Mouse (Mus musculus): ENCODE results near the gene Fam193b. TPM values are rescaled to one million over a fixed set of nuclear protein-coding genes. Genes with fewer than 3 reads are reported as not detected.

Fam193b gene
- 47.5 and 48.5 TPM in 2 replicates for polyA plus RNA-seq (2012)

DNA sequence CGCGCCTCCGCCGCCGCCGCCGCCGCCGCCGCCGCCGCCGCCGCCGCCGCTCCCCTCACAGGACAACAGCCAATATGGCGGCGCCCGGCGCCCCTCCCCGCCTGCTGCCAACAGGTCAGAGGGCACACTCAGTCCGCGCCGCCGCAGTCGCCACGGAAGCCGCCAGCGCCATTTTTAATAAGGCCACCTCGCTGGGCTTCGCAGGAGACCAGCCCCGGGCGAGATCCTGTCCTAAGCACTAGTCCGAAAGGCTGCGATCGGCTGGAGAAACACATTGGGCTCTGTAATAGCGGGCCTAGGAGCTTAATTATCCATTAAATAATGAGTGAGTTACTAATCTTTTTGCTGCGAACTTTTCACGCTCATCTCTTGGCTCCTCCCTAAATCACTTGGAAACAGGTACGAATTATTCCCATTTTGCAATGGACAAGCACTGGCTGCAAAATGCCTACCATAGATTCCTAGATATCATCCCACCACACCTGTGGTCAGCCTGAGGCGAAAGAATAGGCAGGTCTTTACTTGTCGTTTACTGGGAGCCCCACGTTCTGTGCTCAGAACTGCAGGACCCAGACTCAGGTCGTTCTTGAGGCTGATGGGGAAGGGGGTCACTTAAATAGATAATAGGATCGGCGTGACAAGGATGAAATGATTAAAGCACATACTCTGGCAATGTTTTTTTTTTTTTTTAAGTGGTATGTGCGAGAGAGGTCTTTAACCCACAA, at the start of gene Fam193b:
Gene Fam193b, minus strand, starts transcription at position 94 of the 725 bp plus-strand sequence.
- no peak for TF ChIP-seq GATA1 (IDR thresholded peaks at IDR 0.05; ENCODE audit: low read length)

DNA sequence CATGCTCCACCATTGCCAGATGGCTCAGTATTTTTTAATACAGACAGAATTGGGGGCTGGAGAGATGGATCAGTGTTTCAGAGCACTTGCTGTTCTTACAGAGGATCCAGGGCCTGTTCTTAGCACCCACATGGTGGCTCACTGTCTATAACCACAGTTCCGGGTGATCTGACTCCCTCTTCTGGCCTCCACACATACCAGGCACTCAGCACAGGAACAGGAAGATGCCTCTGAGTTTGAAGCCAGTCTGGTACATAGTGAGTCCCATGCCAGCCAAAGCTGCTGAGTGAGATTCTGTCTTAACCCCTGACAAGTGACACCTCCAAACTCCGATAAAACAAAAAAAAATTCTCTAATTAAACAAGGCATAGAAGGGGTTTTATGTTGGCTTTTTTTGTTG, 49.4 kb upstream of the Fam193b start:
- TF ChIP-seq GATA1 (IDR thresholded peaks at IDR 0.05; ENCODE audit: low read length), result no peak

GRCm38 (mm10) chr13:55619328-55619727, 48.4 kb upstream of the Fam193b start:
- no peak for TF ChIP-seq GATA1 (IDR thresholded peaks at IDR 0.05; ENCODE audit: low read length)

- no peak for TF ChIP-seq GATA1 (IDR thresholded peaks at IDR 0.05; ENCODE audit: low read length)
Measured at GRCm38 (mm10) chr13:55613471-55613870, 42.6 kb upstream of the Fam193b start.

- TF ChIP-seq GATA1 (IDR thresholded peaks at IDR 0.05; ENCODE audit: low read length), result no peak
Measured at GRCm38 (mm10) chr13:55611996-55612395, 41.1 kb upstream of the Fam193b start.

GRCm38 (mm10) chr13:55607624-55608006, 36.7 kb upstream of the Fam193b start:
- TF ChIP-seq GATA1 (IDR thresholded peaks at IDR 0.05; ENCODE audit: low read length), result no peak

- TF ChIP-seq GATA1 (IDR thresholded peaks at IDR 0.05; ENCODE audit: low read length), result no peak
Measured at GRCm38 (mm10) chr13:55606899-55607623, 36.1 kb upstream of the Fam193b start.

DNA sequence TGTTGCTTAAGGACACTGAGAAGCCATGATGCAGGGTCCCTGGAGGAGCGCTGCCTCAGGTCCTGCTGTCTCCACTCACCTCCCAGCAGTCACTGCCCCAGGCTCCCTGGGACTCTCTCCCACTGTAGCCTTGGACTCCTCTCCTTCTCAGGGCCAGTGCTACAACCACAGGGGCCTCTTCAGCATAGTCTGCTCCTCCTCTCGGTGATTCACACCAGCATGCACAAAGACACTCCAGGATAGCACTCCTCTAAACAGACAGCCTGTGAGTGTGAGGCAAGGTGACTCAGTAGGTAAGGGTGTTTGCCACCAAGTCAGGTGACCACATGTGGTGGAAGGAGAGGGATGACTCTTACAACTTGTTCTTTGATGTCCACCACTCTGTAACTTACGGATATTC, 33.7 kb upstream of the Fam193b start:
- TF ChIP-seq GATA1 (IDR thresholded peaks at IDR 0.05; ENCODE audit: low read length), result no peak

- TF ChIP-seq GATA1 (IDR thresholded peaks at IDR 0.05; ENCODE audit: low read length), result no peak
Measured at GRCm38 (mm10) chr13:55601611-55602010, 30.7 kb upstream of the Fam193b start.

DNA sequence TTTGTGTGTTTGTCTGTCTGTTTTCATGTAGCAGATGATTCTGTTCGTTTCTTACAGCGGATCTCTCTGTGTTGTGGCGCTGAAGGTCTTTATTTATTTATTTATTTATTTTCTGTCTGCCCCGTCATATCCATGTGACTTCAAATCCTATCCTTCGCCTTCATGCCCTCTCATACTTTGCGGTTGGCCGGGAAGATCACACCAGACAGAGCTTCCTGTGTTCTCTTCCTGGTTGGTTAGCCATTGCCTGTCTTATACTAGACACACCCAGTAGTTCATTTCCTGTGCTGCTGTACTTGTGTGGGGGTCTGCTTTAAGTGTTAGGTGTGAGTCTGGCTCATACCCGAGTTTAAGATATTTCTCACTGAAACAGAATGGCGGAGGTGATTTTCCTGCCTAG, 29.7 kb upstream of the Fam193b start:
- no peak for TF ChIP-seq GATA1 (IDR thresholded peaks at IDR 0.05; ENCODE audit: low read length)

GRCm38 (mm10) chr13:55599566-55600540, 28.9 kb upstream of the Fam193b start, which contains the start of gene B4galt7:
Gene B4galt7, plus strand, starts transcription at chr13:55599896.
- no peak for TF ChIP-seq GATA1 (IDR thresholded peaks at IDR 0.05; ENCODE audit: low read length)

- TF ChIP-seq GATA1 (IDR thresholded peaks at IDR 0.05; ENCODE audit: low read length), result no peak
Measured at GRCm38 (mm10) chr13:55596802-55597201, 25.9 kb upstream of the Fam193b start.

- TF ChIP-seq GATA1 (IDR thresholded peaks at IDR 0.05; ENCODE audit: low read length), result no peak
Measured at GRCm38 (mm10) chr13:55595375-55595774, 24.5 kb upstream of the Fam193b start.

- no peak for TF ChIP-seq GATA1 (IDR thresholded peaks at IDR 0.05; ENCODE audit: low read length)
Measured at GRCm38 (mm10) chr13:55593254-55593747, 22.4 kb upstream of the Fam193b start.

GRCm38 (mm10) chr13:55592512-55593253, 21.8 kb upstream of the Fam193b start:
- TF ChIP-seq GATA1 (IDR thresholded peaks at IDR 0.05; ENCODE audit: low read length), result no peak
